Mouse (Mus musculus) E14TG2a.4 (cell line): Measurements from ENCODE around the gene Esr1.

Experiments
- H3K27me3 ChIP-seq: 2 replicates; pipeline ENCODE4 v1.6.1; 2014; ENCODE audit warnings: low read length, control low read depth; ENCODE audit not compliant: insufficient read depth
- H3K36me3 ChIP-seq: 2 replicates; pipeline ENCODE4 v1.6.1; 2014; ENCODE audit warnings: low read length, control low read depth; ENCODE audit not compliant: insufficient read depth
- H3K4me1 ChIP-seq: replicated peaks from 2 replicates; pipeline ENCODE4 v1.6.1; 2014; ENCODE audit warnings: low read depth, low read length, control low read depth
- H3K4me3 ChIP-seq: replicated peaks from 2 replicates; pipeline ENCODE4 v1.5.1; 2014; ENCODE audit warnings: mild to moderate bottlenecking, low read length
- H3K9me3 ChIP-seq: 2 replicates; pipeline ENCODE4 v1.6.1; 2014; ENCODE audit warnings: low read length, control low read depth
- CTCF ChIP-seq: conservative IDR thresholded peaks from 2 replicates; pipeline ENCODE4 v1.5.1; 2014; ENCODE audit warnings: low read length
- NANOG ChIP-seq: IDR thresholded peaks from 2 replicates; pipeline ENCODE4 v1.6.1; 2014; ENCODE audit warnings: borderline replicate concordance, low read length, mixed read lengths
- POU5F1 ChIP-seq: IDR thresholded peaks from 2 replicates; pipeline ENCODE4 v1.6.1; 2014; ENCODE audit warnings: low read length, borderline replicate concordance

The Esr1 gene

GRCm38 (mm10) chr10:4625300-4625699, 13.9 kb downstream of the Esr1 start:
- peaks cover 3% of the 10 kb centered on the region; the same call in 1 of the 2 replicates for H3K4me1 ChIP-seq
- no peak for TF ChIP-seq POU5F1
- TF ChIP-seq NANOG, result no peak
- no peak overlapping the region for H3K4me3 ChIP-seq
- no peaks in the 10 kb centered on the region for H3K27me3 ChIP-seq
- H3K36me3 ChIP-seq, result no peaks in the 10 kb centered on the region
- no peaks in the 10 kb centered on the region for H3K9me3 ChIP-seq

GRCm38 (mm10) chr10:4626432-4626831, 15.0 kb downstream of the Esr1 start:
- no peaks in the 10 kb centered on the region for H3K36me3 ChIP-seq
- H3K27me3 ChIP-seq, result no peaks in the 10 kb centered on the region
- H3K9me3 ChIP-seq, result no peaks in the 10 kb centered on the region
- H3K4me1 ChIP-seq, result peaks cover 3% of the 10 kb centered on the region; the same call in 1 of the 2 replicates
- TF ChIP-seq CTCF, result peak; percentile 93
- TF ChIP-seq NANOG, result no peak
- H3K4me3 ChIP-seq, result no peak overlapping the region

GRCm38 (mm10) chr10:4626996-4627395, 15.6 kb downstream of the Esr1 start:
- Histone ChIP-seq H3K27me3 (no peaks in the 10 kb centered on the region), H3K9me3 (no peaks in the 10 kb centered on the region), H3K36me3 (no peaks in the 10 kb centered on the region), H3K4me1 (peaks cover 3% of the 10 kb centered on the region; the same call in 1 of the 2 replicates), H3K4me3 (no peak overlapping the region)
- TF ChIP-seq NANOG (no peak), POU5F1 (no peak), CTCF (no peak)

- Histone ChIP-seq H3K36me3 (no peaks in the 10 kb centered on the region), H3K27me3 (no peaks in the 10 kb centered on the region), H3K4me1 (peaks cover 3% of the 10 kb centered on the region; the same call in 1 of the 2 replicates), H3K9me3 (no peaks in the 10 kb centered on the region), H3K4me3 (no peak overlapping the region)
- TF ChIP-seq CTCF (no peak), POU5F1 (no peak), NANOG (no peak)
Measured at GRCm38 (mm10) chr10:4627415-4627814, 16.0 kb downstream of the Esr1 start.

GRCm38 (mm10) chr10:4629314-4629713, 17.9 kb downstream of the Esr1 start:
- Histone ChIP-seq H3K9me3 (no peaks in the 10 kb centered on the region), H3K4me3 (no peak overlapping the region), H3K27me3 (no peaks in the 10 kb centered on the region), H3K36me3 (no peaks in the 10 kb centered on the region), H3K4me1 (peaks cover 3% of the 10 kb centered on the region; the same call in 1 of the 2 replicates)
- TF ChIP-seq POU5F1, result no peak
- no peak for TF ChIP-seq NANOG
- TF ChIP-seq CTCF, result no peak

GRCm38 (mm10) chr10:4632211-4632704, 20.9 kb downstream of the Esr1 start:
- no peak for TF ChIP-seq POU5F1
- TF ChIP-seq CTCF, result no peak
- H3K4me1 ChIP-seq, result no peaks in the 10 kb centered on the region
- no peaks in the 10 kb centered on the region for H3K27me3 ChIP-seq
- H3K9me3 ChIP-seq, result no peaks in the 10 kb centered on the region
- H3K4me3 ChIP-seq, result no peak overlapping the region
- H3K36me3 ChIP-seq, result no peaks in the 10 kb centered on the region

- Histone ChIP-seq H3K36me3 (no peaks in the 10 kb centered on the region), H3K27me3 (no peaks in the 10 kb centered on the region), H3K9me3 (no peaks in the 10 kb centered on the region), H3K4me3 (no peak overlapping the region), H3K4me1 (no peaks in the 10 kb centered on the region)
- TF ChIP-seq POU5F1, result no peak
- TF ChIP-seq CTCF, result no peak
- no peak for TF ChIP-seq NANOG
Measured at GRCm38 (mm10) chr10:4633287-4634030, 22.1 kb downstream of the Esr1 start.

- Histone ChIP-seq H3K4me1 (no peaks in the 10 kb centered on the region), H3K27me3 (no peaks in the 10 kb centered on the region), H3K9me3 (0 out of 2 replicates have a peak, but pooled peaks cover 4% of the 10 kb centered on the region), H3K36me3 (no peaks in the 10 kb centered on the region), H3K4me3 (no peak overlapping the region)
- TF ChIP-seq CTCF (no peak), NANOG (no peak), POU5F1 (no peak)
Measured at GRCm38 (mm10) chr10:4635740-4636139, 24.3 kb downstream of the Esr1 start.

- H3K4me3 ChIP-seq, result no peak overlapping the region
- TF ChIP-seq POU5F1 (no peak), NANOG (no peak), CTCF (no peak)
- no peaks in the 10 kb centered on the region for H3K4me1 ChIP-seq
Measured at GRCm38 (mm10) chr10:4646074-4646473, 34.7 kb downstream of the Esr1 start.

More at GRCm38 (mm10) chr10:4646074-4646473, 34.7 kb downstream of the Esr1 start:
- Histone ChIP-seq H3K27me3 (peaks cover 5% of the 10 kb centered on the region; the same call in 1 of the 2 replicates), H3K36me3 (no peaks in the 10 kb centered on the region), H3K9me3 (no peaks in the 10 kb centered on the region)
